Mouse (Mus musculus) urinary bladder, postnatal 36 days (tissue): ENCODE measurements around the gene Arrb1.

Experiments
- DNase-seq, 2 experiments: peaks; one replicate each; pipeline ENCODE4 v3.0.0; 2022; ENCODE audit warnings: low spot score in 2 of 2, mixed read lengths in 1 of 2

Gene Arrb1

GRCm38 (mm10) chr7:99537183-99537756 lies 2.0 kb downstream of the Arrb1 start:
- no peak for DNase-seq

- DNase-seq: no peak
Measured at GRCm38 (mm10) chr7:99538421-99538820, 3.2 kb downstream of the Arrb1 start.

GRCm38 (mm10) chr7:99539201-99539891 lies 4.1 kb downstream of the Arrb1 start:
- DNase-seq: peak; percentile 32 to 70

GRCm38 (mm10) chr7:99540016-99540415 lies 4.8 kb downstream of the Arrb1 start:
- DNase-seq: no peak

DNA sequence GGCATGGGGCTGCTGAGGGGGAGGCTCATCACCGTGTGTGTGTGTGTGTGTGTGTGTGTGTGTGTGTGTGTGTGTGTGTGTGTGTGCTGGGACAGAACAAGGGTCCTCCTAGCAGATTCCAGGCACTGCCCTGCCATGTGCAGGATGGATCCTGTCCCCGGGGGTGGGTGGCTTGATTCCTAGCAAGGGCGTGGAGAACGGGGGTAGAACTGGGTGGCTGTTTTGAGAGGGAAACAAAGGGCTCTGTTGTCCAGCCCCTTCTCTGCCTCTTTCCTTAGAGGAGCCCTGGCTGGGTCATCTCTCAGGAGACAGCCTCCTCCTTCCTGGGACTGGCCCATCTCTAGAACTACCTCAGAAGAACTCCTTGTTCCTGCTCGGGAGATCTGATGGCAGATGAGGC lies 5.9 kb downstream of the Arrb1 start:
- DNase-seq: no peak

DNA sequence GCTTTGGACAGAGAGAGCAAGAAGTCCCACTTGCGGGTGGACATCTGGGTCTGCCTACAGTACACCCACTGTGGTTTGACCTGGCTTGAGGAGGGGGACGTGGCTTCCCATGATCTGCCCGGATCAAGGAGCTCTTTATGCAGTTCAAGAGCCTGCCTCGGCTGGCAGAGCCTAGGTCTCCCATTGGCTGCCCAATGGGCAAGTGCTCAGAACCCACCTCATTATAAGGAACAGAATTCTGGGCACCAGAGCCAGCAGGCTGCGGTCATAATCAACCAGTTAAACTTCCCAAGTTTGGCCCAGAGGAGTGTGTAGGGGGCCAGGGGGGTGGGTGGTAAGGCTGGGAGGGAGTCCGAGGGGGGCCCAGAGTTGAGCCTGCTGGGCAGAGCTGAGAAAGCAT lies 9.0 kb downstream of the Arrb1 start:
- DNase-seq: no peak

DNA sequence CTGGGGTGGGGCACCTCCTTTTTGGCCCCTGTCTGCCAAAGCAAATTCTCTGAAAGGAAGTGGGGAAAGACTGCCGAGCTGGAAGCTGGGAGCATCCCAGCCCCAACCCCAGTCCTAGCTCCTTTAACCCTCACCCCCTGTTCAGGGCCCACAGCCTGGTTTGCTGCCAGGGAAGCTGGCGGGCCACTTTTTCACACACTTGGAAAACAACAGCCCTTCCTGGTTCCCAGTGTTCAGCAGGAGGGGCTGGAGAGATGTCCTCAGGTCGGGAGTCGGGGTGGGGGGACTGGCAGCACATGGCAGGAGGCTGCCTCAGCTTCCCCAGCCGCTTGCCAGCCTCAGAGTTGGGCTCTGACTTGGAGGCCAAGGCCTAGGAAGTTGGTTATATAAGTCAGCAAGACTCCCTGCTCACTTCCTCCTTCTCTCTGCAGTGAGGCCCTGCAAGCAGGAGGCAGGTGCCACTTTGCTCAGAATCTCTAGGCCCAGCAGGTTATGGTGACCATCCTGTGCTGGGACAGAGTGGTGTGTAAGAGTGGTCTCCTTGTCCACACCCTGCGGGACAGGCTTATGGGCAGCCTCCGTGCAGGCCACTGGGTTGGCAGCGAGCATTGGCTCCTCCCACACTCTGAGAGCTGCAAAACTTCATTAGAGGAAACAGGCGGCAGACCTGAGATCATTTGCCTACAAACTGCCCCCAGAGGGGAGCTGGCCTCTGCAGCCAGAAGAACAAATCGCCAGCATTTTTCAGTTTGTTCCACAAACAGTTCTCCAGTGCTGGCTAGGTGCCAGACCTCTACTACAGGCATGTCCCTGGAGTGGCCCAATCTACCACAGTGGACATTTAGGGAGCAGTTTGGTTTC lies 10.8 kb downstream of the Arrb1 start:
- DNase-seq: peak; percentile 44 to 70

- no peak for DNase-seq
Measured at GRCm38 (mm10) chr7:99547584-99548487, 12.6 kb downstream of the Arrb1 start.

DNA sequence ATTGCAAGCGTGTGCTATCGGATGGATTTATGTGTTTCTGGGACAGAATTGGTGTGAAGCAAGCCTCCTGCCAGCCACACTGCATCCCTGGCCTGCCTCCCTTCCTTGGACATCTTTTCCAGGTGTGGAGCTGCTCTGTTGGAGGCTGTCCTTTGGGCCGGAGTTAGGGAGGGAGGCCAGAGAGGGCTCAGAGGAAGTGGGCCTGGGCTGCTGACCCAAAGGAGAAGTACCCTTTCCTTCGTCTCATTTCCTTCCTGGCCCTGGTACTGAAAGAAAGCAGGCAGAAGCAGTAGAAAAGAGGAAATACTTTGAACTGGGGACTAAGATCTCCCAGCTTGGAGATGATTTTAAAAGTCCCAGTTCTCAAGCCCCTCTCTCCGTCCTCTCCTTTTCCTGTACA lies 14.4 kb downstream of the Arrb1 start:
- no peak for DNase-seq

- no peak for DNase-seq
Measured at GRCm38 (mm10) chr7:99551623-99552022, 16.4 kb downstream of the Arrb1 start.

- DNase-seq: no peak
Measured at GRCm38 (mm10) chr7:99553222-99553884, 18.1 kb downstream of the Arrb1 start.

- DNase-seq: no peak
Measured at GRCm38 (mm10) chr7:99553885-99554269, 18.6 kb downstream of the Arrb1 start.

- peak; percentile 51 to 68 for DNase-seq
Measured at GRCm38 (mm10) chr7:99555862-99556261, 20.6 kb downstream of the Arrb1 start.

DNA sequence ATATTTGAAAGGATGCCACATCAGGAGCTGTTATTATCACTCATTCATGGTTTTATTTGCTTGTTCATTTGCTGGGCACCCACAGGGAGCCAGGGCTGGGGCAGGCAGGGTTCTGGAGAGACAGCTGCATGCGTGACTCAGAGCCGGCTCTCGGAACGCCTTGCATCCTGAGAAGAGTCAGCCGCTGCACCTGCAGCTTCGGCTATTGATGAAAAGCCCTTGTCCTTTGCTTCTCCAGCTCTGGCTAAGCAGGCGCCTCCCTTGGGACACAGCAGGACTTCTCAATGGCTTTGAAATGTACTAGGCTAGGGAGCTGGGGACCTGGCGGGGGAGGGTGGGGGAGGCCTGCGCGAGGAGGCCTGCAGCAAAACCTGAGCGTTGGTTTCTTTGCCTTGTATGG lies 23.8 kb downstream of the Arrb1 start:
- no peak for DNase-seq

DNA sequence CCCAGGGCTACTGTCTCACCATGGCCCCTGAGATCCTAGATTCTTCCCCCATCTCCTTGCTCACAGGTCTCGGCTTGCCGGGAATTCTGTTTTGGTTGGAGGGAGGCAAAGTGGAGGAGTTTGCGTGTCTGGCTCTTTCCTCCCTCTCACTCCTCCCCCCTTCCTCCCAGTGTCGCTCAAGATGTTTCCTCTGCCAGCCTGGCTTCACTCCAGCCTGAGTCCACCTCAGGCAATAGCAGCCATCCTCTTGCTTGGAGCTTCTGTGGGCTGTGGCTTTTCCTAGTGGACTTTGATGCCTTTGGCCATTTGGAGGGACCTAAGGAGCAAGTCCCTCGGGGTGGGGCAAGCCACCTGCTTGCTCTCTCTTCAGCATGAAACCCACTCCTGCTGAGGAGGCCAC lies 27.2 kb downstream of the Arrb1 start:
- DNase-seq: no peak

GRCm38 (mm10) chr7:99563224-99563623 lies 28.0 kb downstream of the Arrb1 start:
- DNase-seq: no peak

DNA sequence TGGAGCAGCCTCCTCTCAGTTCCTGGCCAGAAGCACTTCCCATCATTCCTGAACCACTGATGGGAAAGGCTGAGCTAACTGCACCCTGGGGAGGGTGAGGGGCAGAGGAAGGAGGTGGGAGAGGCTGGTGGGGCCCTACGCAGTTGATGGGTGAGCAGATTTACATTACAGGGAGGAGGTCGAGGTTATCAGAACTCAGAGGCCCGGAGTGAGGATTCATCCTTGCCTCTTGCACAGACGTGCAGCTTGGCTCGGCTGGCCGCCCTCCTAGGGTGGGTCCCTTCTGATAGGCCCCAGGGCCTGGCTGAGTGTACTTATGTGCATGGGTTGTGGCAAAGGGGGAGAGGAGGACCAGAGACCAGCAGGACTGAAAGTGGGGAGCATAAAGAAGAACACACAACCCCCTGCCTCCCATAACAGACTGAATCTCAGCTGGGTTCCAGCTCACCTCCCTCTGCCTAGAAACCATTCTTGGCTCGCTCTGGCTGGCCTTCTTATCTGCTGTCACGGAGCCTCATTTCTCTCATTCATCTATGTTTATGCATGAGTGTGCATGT lies 30.1 kb downstream of the Arrb1 start:
- no peak for DNase-seq

GRCm38 (mm10) chr7:99570680-99571079 lies 35.4 kb downstream of the Arrb1 start:
- DNase-seq: no peak

DNA sequence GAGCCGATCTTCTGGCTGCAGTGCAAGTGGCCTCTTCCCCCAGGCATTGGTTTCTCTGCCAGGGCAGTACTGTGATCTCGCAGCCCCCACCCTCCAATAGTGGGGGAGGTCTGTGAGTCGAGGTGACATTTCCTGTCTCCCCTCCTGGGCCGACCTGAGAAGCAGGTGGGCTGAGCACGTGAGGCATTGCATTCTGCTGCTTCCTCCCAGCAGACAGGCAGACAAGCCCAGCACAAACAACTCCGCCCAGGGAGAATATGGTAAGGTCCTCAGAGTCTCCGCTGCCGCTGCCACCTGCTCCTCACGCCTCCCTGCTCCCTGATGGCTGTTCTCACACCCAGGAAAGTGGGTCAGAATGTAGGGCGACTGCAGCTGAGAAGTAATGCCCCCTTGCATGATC lies 37.7 kb downstream of the Arrb1 start:
- no peak for DNase-seq

GRCm38 (mm10) chr7:99573351-99573750 lies 38.1 kb downstream of the Arrb1 start:
- no peak for DNase-seq

- DNase-seq: no peak
Measured at GRCm38 (mm10) chr7:99578246-99578645, 43.0 kb downstream of the Arrb1 start.
